Mouse (Mus musculus) heart, adult 2 months (tissue): ENCODE measurements around the gene Stk4.

Experiments used
- CTCF ChIP-seq: fragments of 200-600 bp; IDR thresholded peaks from 2 replicates; pipeline ENCODE4 v1.8.1; 2022; ENCODE audit warnings: antibody characterized with exemption, mild to moderate bottlenecking, moderate library complexity
- EP300 ChIP-seq: fragments of 200-500 bp; IDR thresholded peaks from 2 replicates; pipeline ENCODE4 v1.6.1; 2011; ENCODE audit warnings: low read depth, low read length, control low read depth; ENCODE audit not compliant: insufficient read depth
- POLR2A ChIP-seq: fragments of 200-500 bp; IDR thresholded peaks from 2 replicates; pipeline ENCODE4 v1.6.1; 2011; ENCODE audit warnings: mild to moderate bottlenecking, low read depth, low read length, control low read depth; ENCODE audit not compliant: insufficient read depth

GRCm38 (mm10) chr2:164075088-164075487 is 5.0 kb downstream of the Stk4 start:
- TF ChIP-seq POLR2A (no peak), CTCF (no peak), EP300 (no peak)
